Mouse (Mus musculus): ENCODE data around the gene Aak1.

Gene Aak1

GRCm38 (mm10) chr6:86959006-86959405, 109.7 kb downstream of the Aak1 start:
- no peak for DNase-seq (ENCODE audit: low spot score in 2 of 2)

DNA sequence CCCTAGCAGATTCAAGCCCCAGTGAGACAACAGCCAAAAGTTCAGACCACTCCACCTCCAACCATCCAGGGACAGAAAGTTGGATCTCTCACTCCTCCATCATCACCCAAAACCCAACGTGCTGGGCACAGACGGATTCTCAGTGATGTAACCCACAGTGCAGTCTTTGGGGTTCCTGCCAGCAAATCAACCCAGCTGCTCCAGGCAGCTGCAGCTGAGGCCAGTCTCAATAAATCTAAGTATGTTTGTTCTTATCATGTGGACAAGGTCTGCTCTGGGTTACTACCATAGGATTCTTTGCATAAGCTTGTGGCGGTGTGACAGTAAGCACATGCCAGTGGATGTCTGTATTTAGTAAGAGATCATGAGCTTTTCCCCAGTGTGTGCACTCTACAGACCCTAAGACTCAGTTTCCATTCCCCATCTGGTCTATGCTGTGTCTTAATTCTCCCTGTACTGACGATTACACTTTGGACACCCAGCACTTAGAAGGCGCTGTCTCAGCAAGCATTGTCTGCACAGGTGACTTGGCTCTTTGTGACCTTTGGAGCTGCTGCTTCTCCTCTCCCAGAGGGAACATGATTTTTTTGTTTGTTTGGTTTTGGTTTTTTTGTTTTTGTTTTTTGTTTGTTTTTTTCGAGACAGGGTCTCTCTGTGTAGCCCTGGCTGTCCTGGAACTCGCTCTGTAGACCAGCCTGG, 114.8 kb downstream of the Aak1 start:
- DNase-seq (ENCODE audit: low spot score in 2 of 2): no peak

GRCm38 (mm10) chr6:86967166-86967565, 117.8 kb downstream of the Aak1 start:
- no peak for DNase-seq (ENCODE audit: low spot score in 2 of 2)

DNA sequence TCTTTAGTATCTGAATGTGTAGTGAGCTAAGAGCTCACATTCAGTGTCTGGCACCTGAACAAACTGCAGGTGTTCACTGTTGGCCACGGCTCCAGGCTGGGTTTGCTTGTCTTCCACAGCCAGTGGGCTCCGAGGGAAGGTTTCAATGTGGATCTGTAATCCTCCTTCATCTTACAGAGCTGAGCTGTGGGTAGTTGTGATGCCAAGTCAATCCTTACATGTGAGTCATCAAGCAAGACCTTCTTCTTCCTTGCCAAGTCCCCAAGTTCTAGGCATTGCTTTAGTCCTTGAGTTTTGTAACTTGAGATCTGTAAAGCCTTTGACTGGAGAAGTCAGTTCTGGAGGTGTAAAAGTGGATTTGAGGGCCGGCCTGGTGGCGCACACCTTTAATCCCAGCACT, 124.6 kb downstream of the Aak1 start:
- DNase-seq (ENCODE audit: low spot score in 2 of 2): no peak

- DNase-seq (ENCODE audit: low spot score in 2 of 2): no peak
Measured at GRCm38 (mm10) chr6:86978156-86978908, 129.0 kb downstream of the Aak1 start.

DNA sequence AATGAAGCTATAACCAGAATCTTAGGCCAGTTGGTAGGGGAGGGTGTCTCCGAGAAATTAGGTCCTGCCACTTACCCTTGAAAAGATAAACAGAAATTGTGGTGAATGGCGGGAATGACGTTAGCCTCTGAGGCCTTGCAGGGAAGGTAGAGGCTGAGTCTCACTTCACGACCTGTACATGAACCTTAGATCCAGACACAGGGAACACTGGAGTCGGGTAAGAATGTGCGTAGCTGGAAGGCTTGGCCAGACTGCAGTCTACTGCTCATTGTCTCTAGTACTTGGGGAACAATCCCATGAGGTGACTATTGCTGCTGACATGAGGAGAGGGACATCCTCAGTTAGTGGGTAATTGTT, 129.6 kb downstream of the Aak1 start:
- no peak for DNase-seq (ENCODE audit: low spot score in 2 of 2)

- no peak for DNase-seq (ENCODE audit: low spot score in 2 of 2)
Measured at GRCm38 (mm10) chr6:86981206-86981605, 131.9 kb downstream of the Aak1 start.

GRCm38 (mm10) chr6:86985314-86986106, 136.2 kb downstream of the Aak1 start:
- no peak for DNase-seq (ENCODE audit: low spot score in 2 of 2)

- no peak for DNase-seq (ENCODE audit: low spot score in 2 of 2)
Measured at GRCm38 (mm10) chr6:86989576-86989975, 140.3 kb downstream of the Aak1 start.

GRCm38 (mm10) chr6:86991041-86991440, 141.7 kb downstream of the Aak1 start:
- no peak for DNase-seq (ENCODE audit: low spot score in 2 of 2)

- no peak for DNase-seq (ENCODE audit: low spot score in 2 of 2)
Measured at GRCm38 (mm10) chr6:86992349-86992748, 143.0 kb downstream of the Aak1 start.

GRCm38 (mm10) chr6:86994254-86994653, 144.9 kb downstream of the Aak1 start:
- DNase-seq (ENCODE audit: low spot score in 2 of 2): no peak

GRCm38 (mm10) chr6:86996629-86997307, 147.5 kb downstream of the Aak1 start:
- peak in 1 of 2 experiments; percentile 39 for DNase-seq (ENCODE audit: low spot score in 2 of 2)

GRCm38 (mm10) chr6:86997360-86997759, 148.0 kb downstream of the Aak1 start:
- no peak for DNase-seq (ENCODE audit: low spot score in 2 of 2)

DNA sequence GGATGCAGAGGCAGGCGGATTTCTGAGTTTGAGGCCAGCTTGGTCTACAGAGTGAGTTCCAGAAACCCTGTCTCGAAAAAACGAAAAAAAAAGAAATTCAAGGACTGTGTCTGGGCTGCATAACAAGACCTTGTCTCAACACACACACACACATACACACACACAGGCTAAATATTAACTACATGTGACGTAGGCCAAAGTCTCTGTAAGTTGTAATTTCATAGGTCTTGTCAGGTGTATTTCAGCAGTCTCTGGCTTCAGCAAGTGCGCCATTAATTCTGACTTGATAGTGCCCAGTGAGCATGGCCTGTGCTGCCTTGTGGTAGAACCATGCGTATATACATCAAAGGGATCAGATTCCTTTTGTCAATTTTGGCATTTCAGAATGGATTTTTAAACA, 152.7 kb downstream of the Aak1 start:
- DNase-seq (ENCODE audit: low spot score in 2 of 2): no peak

- peak; percentile 49 to 71 for DNase-seq (ENCODE audit: low spot score in 2 of 2)
Measured at GRCm38 (mm10) chr6:87002521-87003055, 153.3 kb downstream of the Aak1 start.

DNA sequence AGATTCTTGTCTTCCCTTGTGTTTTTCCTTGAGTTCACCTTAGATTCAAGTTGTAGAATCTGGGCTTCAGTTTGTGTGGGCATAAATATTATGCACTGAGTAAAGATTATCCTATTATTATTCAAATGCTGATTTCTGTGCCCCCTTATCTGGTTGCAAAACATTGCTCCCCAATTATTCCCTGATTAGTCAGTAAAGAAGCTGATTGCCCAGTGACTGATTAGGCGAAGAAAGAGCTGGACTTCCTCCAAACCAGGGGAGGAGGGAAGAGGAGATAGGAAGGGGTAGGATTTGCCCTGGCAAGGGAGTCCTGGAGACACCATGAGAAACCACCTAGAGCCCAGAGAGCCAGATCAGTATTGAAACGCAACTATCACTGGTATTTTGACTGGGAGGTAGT, 154.8 kb downstream of the Aak1 start:
- no peak for DNase-seq (ENCODE audit: low spot score in 2 of 2)

GRCm38 (mm10) chr6:87005577-87005976, 156.3 kb downstream of the Aak1 start:
- no peak for DNase-seq (ENCODE audit: low spot score in 2 of 2)

- no peak for DNase-seq (ENCODE audit: low spot score in 2 of 2)
Measured at GRCm38 (mm10) chr6:87008887-87009286, 159.6 kb downstream of the Aak1 start, which contains the start of gene Nfu1. Gene Nfu1, plus strand, starts transcription at chr6:87009236.

GRCm38 (mm10) chr6:87009692-87010328, 160.5 kb downstream of the Aak1 start:
- DNase-seq (ENCODE audit: low spot score in 2 of 2): peak; percentile 87 to 91

GRCm38 (mm10) chr6:87016916-87017315, 167.6 kb downstream of the Aak1 start:
- DNase-seq (ENCODE audit: low spot score in 2 of 2): peak in 1 of 2 experiments; percentile 21

Data from frontal cortex, postnatal 10 days (tissue).